Mouse (Mus musculus): ENCODE results near the gene Prss16. TPM values are rescaled to one million over a fixed set of nuclear protein-coding genes. Genes with fewer than 3 reads are reported as not detected.

The Prss16 gene
- total and polyA plus RNA-seq, 3 experiments: 0.47 TPM; not detected in 2

DNA sequence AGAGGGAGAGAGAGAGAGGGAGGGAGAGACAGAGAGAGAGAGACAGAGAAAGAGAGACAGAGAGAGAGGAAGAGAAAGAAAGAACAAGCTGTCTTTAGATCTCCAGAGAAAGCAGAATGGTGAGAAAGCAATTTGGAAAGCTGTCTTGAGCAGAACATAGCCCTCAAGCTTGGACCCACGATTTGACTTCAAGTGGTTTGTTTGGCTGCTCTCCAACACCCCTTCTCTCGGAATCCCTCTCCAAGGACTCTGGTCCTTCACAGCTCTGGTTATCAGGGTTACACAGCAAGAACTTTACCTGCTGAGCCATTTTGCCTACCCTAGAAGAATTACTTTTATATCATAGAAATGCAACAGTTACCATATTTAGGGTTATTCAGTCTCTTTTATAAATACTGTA lies 39.7 kb downstream of the Prss16 start:
- no peaks in the 10 kb centered on the region for H3K9me3 ChIP-seq (replicated peaks; ENCODE audit: insufficient read depth, low read length)
- no peak overlapping the region for H3K9ac ChIP-seq (ENCODE audit: control insufficient read depth, low read depth, low read length, poor library complexity, severe bottlenecking)
- no peak overlapping the region for H3K4me3 ChIP-seq (ENCODE audit: control insufficient read depth in 1 of 2, insufficient read depth in 1 of 2, low read depth in 2 of 2, low read length in 2 of 2)
- H3K36me3 ChIP-seq (ENCODE audit: control insufficient read depth in 1 of 2, insufficient read depth in 2 of 2, low read length in 2 of 2): no peaks in the 10 kb centered on the region
- H3K27ac ChIP-seq (ENCODE audit: control insufficient read depth, low read depth, low read length): no peak overlapping the region
- no peak for TF ChIP-seq MAZ (IDR thresholded peaks at IDR 0.05; ENCODE audit: low read depth, low read length)
- TF ChIP-seq SMC3 (IDR thresholded peaks at IDR 0.05; ENCODE audit: low read depth, low read length): no peak
- no peak for TF ChIP-seq UBTF (IDR thresholded peaks at IDR 0.05; ENCODE audit: borderline replicate concordance, insufficient read depth, low read depth, low read length)
- TF ChIP-seq CTCF (IDR thresholded peaks at IDR 0.05 in 2 of 3, conservative IDR thresholded peaks at IDR 0.05 in 1 of 3; ENCODE audit: control insufficient read depth in 1 of 3, insufficient read depth in 1 of 3, low read depth in 2 of 3, low read length in 3 of 3, poor library complexity in 1 of 3, severe bottlenecking in 1 of 3): no peak
- TF ChIP-seq MEF2A (IDR thresholded peaks at IDR 0.05; ENCODE audit: extremely low read depth, insufficient replicate concordance, low read depth, low read length, poor library complexity, severe bottlenecking): no peak
- TF ChIP-seq EP300 (IDR thresholded peaks at IDR 0.05; ENCODE audit: low read depth in 1 of 2, low read length in 2 of 2): no peak
- no peak for TF ChIP-seq MYC (IDR thresholded peaks at IDR 0.05; ENCODE audit: low read depth, low read length)
- TF ChIP-seq TCF12 (IDR thresholded peaks at IDR 0.05; ENCODE audit: low read depth, low read length): no peak
- no peak for TF ChIP-seq CHD2 (IDR thresholded peaks at IDR 0.05; ENCODE audit: low read length)
- no peak for TF ChIP-seq KAT2A (conservative IDR thresholded peaks at IDR 0.05; ENCODE audit: low read depth, low read length)
- no peak for TF ChIP-seq ZMIZ1 (IDR thresholded peaks at IDR 0.05; ENCODE audit: low read depth, low read length)
- no peak for TF ChIP-seq MAX (IDR thresholded peaks at IDR 0.05; ENCODE audit: low read length)
- no peak for TF ChIP-seq GATA1 (IDR thresholded peaks at IDR 0.05; ENCODE audit: low read depth, low read length)
- TF ChIP-seq NRF1 (IDR thresholded peaks at IDR 0.05; ENCODE audit: insufficient read depth, low read depth, low read length, poor library complexity, severe bottlenecking): no peak
- TF ChIP-seq MYB (IDR thresholded peaks at IDR 0.05; ENCODE audit: low read depth, low read length): no peak
- no peak for TF ChIP-seq CHD1 (IDR thresholded peaks at IDR 0.05; ENCODE audit: low read depth, low read length)
- no peak for TF ChIP-seq JUND (IDR thresholded peaks at IDR 0.05; ENCODE audit: low read depth, low read length)
- TF ChIP-seq TAL1 (IDR thresholded peaks at IDR 0.05; ENCODE audit: low read length): no peak
- TF ChIP-seq USF1 (IDR thresholded peaks at IDR 0.05; ENCODE audit: low read depth, low read length): no peak
- no peak for TF ChIP-seq RAD21 (IDR thresholded peaks at IDR 0.05; ENCODE audit: low read depth, low read length)
- H3K4me1 ChIP-seq (ENCODE audit: control insufficient read depth in 1 of 2, insufficient read depth in 2 of 2, low read length in 2 of 2): no peaks in the 10 kb centered on the region
- no peak for DNase-seq (ENCODE audit: low read depth, low spot score)
- peaks cover 0 to 1% of the 10 kb centered on the region in 2 experiments; a peak in 1 of 4 replicates for H3K27me3 ChIP-seq (ENCODE audit: control insufficient read depth in 1 of 2, insufficient read depth in 2 of 2, low read length in 2 of 2)
- no peaks in the 10 kb centered on the region; the same call in 1 of the 2 replicates for H3K79me2 ChIP-seq (ENCODE audit: control insufficient read depth, insufficient read depth, low read length, poor library complexity)

DNA sequence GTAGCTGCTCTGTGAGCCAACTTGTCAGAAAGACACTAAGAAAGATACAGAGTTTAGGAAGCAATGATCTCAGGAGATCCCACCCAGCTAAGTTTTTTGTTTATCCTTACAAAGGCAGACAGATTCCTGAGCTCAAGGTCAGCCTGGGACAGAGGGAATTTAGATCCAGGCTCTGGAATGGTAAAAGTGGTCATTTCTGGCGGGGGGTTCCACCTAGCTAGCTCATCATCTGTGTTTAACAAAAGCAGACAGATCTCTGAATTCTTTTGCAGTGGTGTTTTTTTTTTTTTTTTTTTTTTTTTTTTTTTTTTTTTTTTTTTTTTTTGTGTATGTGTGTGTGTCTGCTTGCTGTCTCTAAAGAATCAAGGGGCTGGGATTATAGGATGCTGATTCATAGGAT lies 40.3 kb downstream of the Prss16 start:
- H3K9ac ChIP-seq (ENCODE audit: control insufficient read depth, low read depth, low read length, poor library complexity, severe bottlenecking): no peak overlapping the region
- H3K27ac ChIP-seq (ENCODE audit: control insufficient read depth, low read depth, low read length): no peak overlapping the region
- no peaks in the 10 kb centered on the region for H3K9me3 ChIP-seq (replicated peaks; ENCODE audit: insufficient read depth, low read length)
- no peak overlapping the region for H3K4me3 ChIP-seq (ENCODE audit: control insufficient read depth in 1 of 2, insufficient read depth in 1 of 2, low read depth in 2 of 2, low read length in 2 of 2)
- TF ChIP-seq GABPA (IDR thresholded peaks at IDR 0.05; ENCODE audit: low read depth, low read length) (no peak), POLR2AphosphoS5 (IDR thresholded peaks at IDR 0.05; ENCODE audit: borderline replicate concordance, low read depth, low read length) (no peak), SIN3A (IDR thresholded peaks at IDR 0.05; ENCODE audit: low read length) (no peak), ETS1 (IDR thresholded peaks at IDR 0.05; ENCODE audit: low read depth, low read length) (no peak), JUND (IDR thresholded peaks at IDR 0.05; ENCODE audit: low read depth, low read length) (no peak), MEF2A (IDR thresholded peaks at IDR 0.05; ENCODE audit: extremely low read depth, insufficient replicate concordance, low read depth, low read length, poor library complexity, severe bottlenecking) (no peak)
- H3K4me1 ChIP-seq (ENCODE audit: control insufficient read depth in 1 of 2, insufficient read depth in 2 of 2, low read length in 2 of 2): no peaks in the 10 kb centered on the region
- no peak for DNase-seq (ENCODE audit: low read depth, low spot score)
- H3K36me3 ChIP-seq (ENCODE audit: control insufficient read depth in 1 of 2, insufficient read depth in 2 of 2, low read length in 2 of 2): no peaks in the 10 kb centered on the region
- H3K79me2 ChIP-seq (ENCODE audit: control insufficient read depth, insufficient read depth, low read length, poor library complexity): no peaks in the 10 kb centered on the region; the same call in 1 of the 2 replicates
- H3K27me3 ChIP-seq (ENCODE audit: control insufficient read depth in 1 of 2, insufficient read depth in 2 of 2, low read length in 2 of 2): peaks cover 0 to 1% of the 10 kb centered on the region in 2 experiments; a peak in 1 of 4 replicates
